Mouse (Mus musculus): ENCODE data around the gene Gcnt7.

DNA sequence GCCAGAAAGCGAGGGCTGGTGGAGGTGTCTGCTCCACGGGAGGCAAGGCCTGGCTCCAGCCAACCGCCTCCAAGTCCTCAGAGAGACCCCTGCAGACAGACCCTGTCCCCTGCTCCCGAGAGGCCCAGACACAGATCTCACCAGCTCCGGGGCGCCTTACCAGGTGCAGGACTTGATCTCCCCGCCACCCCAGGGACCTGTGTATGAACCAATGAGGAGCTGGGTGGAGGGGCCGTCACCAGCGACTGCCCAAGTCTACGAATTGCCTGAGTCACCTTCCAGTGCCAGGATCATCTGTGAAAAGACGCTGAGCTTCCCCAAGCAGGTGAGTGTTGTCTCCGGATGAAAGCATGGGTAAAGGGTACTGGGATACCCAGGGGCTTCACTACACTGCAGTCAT is 42.2 kb downstream of the Gcnt7 start:
- no peak for TF ChIP-seq POLR2A (IDR thresholded peaks at IDR 0.05; ENCODE audit: low read depth, low read length)
- no peak for TF ChIP-seq CTCF (IDR thresholded peaks at IDR 0.05; ENCODE audit: borderline replicate concordance, insufficient read depth, low read length)

Data from embryonic fibroblast, embryonic 13.5 days (primary cell).